Mouse (Mus musculus): Measurements from ENCODE around the gene Cobl.

DNA sequence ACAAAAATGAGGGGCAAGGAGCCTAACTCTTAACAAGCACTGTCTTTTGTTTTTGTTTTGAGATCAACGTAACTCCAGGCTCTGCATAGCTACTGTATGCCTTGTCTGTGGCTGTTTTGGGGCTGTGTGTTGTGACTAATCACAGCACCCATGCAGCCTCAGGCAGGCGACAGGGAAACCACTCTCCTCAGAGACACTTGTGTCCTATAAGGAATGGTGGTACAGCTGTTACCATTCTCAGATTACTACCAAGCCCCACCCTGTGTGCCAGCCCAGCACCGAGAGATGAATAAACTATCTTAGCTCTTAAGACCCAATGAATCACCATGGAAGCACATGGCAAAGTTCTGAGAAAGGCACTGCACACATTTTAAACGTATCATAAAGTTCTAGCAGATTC is 29.7 kb downstream of the Cobl start:
- TF ChIP-seq POLR2A (IDR thresholded peaks at IDR 0.05; ENCODE audit: borderline replicate concordance, extremely low read depth, low read depth, low read length) (no peak), CTCF (IDR thresholded peaks at IDR 0.05; ENCODE audit: insufficient read depth, low read length) (no peak)
